Mouse (Mus musculus) B cell, adult 2 months (primary cell): ENCODE measurements at regions not wholly inside any gene's neighbourhood (a gene's known extent, or its start where the extent isn't known, plus 50 kb on each side); places are given as distances from the start of the nearest gene placed in this dataset.

Experiments used
- DNase-seq, 2 experiments: peaks; one replicate each; pipeline ENCODE4 v3.0.0; 2022

DNA sequence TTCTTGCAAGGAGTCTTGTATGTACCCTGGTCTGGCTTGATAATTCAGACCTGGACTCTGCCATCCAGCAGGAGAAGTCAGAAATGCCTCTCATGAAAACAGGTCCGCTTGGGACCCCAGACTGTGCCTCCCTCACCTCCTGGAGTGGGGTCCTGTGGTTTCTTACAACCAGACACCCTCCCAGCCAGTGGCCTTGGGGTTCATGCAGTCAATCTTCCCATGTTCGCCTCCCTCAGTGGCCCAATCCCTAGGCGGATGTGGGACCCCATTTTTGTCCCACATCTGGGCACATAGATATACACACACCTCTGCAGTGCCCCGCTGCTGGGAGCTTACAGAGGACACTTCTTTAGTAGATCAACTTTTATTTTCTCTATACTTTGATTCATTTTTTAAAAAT is 217.7 kb downstream of the Lrfn2 start:
- DNase-seq: no peak

DNA sequence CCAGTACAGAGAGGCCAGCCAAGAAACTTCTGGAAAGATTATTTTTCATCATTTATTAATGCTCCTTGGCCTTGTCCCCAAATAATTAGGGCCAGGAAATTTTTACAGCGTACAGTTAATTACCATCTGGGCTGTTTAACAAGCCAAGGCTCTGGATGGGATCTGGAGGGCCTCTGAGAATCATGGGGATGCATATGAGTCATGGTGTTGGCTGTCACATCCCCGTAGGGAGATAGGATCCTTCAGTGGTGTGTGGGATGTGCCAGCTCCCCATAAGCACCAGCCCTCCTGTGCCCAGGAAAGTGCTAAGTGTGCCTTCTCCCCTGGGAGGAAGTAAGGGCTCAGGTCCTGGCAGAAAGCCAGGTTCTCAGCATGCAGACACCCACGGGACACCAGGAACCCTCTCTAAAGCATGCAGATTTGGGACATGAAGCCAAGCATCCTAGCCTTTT is 218.8 kb downstream of the Lrfn2 start:
- DNase-seq: no peak

DNA sequence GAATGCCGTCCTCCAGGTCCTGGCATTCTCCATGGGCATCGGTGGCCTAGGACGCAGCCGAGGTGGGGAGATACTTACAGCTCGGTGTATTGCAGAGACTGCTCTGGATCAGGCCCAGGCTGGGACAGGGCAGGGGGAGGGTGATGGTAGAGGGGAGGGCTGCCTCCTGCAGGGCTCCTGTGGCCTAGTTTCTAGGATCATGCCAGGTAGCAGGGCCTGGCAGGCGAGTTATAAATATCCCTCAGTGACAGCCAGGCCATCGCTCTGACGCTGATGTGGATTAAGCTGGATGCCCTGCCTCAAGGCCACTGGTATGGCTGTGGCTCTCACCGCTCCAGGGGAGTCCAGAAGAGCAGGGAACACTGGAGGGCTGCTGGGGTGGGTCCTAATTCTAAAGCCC is 221.8 kb downstream of the Lrfn2 start:
- no peak for DNase-seq

DNA sequence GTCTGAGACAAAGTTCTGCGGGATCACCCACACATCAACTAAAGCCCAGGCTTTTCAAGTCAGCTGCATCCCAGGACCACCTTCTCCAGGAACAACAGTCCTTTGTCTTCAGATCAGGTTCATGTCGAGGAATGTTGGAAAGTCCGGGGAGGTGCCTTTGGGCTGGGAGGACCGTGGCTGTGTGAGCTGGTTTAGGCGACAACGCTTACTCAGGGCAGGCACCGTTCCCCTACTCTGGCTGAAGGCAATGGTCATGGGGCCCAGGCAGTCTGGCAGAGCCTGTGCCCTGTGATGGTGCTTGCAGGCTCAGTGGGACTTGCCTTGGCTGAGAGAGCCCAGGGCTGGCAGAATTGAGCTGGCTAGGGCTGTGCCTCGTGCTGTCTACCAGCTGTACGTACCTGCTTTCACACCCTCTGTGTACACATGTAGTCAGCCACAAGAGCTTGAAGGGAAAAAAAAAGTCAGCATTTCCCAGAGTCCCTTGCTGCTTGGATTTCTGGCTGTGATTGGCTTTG is 222.9 kb downstream of the Lrfn2 start:
- no peak for DNase-seq

DNA sequence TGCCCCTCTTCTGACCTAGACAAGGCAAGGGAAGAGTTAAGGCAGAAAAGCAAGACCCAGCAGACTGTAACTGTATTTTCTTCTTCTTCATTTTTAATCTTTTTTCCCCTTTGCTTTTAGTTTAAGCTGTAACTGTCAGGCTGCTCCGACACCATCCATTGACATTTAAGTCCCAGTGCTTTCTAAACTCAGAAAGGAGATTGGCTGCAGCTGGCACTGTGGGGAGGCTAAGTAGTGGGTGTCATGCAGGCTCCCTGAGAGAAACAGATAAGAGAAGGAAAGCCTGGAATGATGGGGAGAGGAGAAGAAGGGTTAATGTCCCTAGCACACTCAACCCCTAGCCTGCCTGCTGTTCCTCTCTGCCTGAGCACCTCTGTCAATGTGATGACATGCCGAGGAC is 225.4 kb downstream of the Lrfn2 start:
- DNase-seq: no peak

DNA sequence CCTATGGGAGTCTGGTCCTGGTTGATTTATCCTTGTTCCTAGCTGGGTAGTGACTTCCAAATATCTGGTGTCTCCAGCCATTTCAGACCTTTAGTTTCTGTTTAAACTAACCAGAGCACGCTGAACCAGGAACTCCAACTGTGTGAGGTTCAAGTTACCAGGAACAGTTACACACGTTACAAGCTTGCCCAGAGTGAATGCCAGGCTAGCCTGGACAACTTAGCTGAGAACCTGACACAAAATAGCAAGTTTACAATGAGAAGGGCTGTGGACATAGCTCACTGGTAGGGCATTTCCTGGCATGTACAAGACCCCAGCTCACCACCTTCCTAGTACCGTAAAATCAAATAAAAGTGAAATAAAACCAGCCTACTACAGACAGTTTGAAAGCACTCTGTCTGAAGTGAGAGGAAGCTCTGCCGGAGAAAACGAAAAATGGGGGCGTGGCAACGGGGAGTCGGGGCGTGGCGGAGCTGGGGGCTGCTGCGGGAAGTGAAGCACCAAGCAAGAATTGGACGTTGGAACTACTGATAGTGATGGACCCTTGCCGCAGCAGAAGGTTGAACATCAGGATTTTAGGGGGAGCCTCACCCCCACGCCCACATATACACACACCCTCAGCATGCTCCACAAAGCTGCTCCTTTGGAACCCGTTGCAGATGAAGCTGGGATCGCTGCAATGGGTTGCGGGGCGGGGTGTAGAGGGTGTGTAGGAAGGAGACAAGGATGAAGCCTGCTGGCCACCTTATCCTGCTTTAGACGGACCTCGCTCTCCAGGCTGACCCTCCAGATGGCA is 239.3 kb downstream of the Lrfn2 start:
- DNase-seq: peak; percentile 69 to 73

DNA sequence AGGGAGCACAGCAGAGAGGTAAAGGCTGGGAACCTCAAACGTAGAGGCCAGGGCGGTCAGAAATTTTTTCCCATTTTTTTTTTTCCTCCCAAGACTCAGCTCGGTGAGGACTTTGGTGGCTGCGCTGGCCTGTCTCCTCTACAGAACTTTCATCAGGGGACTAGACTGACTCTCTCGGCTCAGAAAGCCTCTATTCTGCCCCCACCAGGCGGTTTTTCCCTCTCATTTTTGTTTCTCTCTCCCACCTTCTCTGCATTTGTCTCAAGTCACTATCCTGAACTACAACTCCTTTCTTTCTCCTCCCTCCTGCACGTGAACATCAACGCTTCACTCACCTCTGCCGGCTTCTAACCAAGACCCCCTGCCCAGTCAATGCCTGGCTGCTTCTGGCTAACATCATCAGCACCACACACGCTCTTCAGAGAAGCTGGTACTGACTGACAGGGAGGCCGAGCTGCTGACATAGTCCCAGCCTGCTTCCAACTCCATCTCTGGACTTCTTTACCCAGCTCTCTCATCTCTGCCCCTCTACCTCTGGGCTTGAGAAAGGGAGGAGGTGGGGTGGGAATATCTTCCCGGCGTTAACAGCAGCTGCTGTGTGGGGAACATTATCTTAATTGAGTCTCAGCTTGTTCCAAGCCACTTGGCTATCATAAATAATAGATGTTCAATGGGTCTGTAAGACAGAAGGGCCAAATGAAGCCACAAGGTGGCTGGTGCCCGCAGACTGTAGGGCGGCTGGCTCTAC is 240.0 kb downstream of the Lrfn2 start:
- DNase-seq: peak; percentile 5 to 6

DNA sequence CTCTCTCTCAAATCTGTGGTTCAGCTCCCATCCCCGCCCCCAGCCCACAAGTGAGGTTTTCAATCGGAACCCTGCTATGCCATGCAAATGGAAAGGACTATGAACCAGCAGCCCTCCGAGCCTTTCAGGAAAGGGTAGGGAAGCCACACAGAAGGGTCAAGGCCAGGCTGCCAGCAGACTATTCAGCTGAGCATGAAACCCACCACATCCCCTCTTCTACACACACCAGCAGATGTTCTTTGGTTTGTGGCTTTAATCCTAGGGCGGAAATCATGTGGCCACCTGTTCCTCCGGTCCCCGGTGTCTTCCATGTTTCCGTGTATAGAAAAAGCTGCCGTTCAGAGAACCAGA is 240.6 kb downstream of the Lrfn2 start:
- peak in 1 of 2 experiments; percentile 0 for DNase-seq

DNA sequence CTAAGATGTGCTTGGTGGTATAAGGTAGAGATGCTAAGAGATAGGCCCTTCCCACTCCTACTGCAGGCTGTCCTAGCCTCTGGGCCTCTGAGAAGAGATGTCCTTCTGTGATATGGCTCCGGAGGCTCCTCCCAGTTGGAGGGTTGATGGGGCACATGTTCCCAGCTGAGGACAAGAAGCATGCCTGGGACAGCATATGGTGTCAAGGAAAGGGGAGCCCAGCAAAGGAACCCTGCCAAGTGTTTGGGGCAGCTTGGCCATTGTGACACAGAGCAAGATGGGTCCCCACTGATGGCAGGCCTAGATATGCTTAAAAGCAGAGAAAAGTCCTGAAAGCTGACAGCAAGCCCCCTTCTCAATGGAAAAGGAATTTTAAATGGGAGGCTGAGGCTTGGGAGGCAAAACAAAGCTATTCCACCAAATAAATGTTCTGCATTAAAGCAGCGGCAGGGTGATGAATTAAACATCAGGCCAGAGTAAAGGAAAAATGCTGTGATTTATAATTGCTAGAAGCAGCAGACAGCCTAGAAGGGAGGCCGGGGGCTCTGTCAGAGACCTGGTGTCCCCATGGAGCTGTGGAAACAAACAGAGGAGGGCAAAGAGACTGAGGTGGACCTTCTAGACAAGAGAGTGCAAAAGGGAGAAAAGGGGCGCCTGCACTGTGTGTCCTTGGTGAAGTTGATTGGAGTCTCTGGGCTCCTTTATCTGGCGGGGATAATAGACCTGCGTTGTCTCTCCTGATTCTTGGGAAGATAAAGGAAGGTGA is 246.0 kb downstream of the Lrfn2 start:
- no peak for DNase-seq

DNA sequence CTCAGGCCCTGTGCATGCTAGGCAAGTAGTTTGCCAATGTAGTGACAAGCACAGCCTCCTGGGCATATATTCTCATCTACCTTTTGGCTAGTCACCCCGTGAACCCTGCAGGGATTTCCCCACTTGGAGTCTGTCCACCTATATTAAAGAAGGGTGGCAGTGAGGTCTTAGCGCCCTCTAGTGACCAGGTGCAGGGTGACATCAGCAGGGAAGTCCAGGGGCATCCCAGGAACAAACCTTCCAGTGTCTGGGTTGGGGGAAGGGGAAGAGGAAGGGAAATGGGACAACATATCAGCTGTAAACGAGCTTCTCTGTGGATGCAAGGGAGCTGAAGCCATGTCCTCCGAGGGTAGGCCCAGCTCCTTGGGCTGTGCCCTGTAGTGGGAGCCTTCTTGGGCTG is 245.7 kb upstream of the Mocs1 start:
- peak; percentile 41 to 46 for DNase-seq

DNA sequence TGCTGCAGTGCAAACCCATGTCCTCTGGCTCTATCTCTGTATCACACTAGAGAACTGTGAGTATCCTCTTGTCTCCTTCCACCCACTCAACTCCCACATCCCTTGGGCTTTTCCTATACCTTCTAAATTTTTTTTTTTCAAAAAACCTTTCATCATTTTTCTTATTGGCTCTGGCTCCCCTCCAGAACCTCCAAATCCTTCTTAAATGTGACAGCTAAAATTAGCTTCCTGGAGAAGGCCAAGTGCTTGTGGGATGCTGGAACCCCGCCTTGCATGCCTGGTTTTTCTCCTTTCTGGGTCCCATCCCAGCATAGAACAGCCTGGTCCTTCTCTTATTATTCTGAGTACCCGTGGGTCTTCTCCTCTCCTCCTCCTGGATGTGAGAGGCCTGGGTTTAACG is 244.2 kb upstream of the Mocs1 start:
- no peak for DNase-seq

DNA sequence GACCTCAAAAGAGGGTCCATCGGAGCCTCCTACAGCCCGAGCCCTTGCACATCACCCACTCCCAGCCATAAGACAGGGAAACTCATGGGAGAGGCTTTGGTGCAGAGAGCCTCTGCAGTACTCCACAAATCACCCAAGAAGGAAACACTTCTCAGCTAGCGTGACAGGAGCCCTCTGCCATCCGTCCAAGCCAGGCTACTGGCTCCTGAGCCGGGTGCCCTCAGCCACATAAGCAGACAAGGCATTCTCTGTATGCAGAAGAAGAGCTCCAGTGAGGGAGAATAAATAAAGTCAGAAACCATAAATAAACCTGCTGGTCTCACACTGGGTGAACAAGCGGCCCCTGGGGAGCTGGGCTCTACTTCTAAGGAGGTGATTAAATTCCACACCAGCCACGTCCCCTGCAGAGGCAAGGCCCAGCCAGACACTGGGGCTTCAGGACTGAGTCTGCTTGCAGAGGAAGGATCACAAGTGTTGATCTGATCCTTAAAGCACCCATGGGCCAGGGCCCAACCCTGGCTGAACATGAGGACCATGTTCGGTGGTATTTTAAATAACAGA is 243.0 kb upstream of the Mocs1 start:
- DNase-seq: no peak

DNA sequence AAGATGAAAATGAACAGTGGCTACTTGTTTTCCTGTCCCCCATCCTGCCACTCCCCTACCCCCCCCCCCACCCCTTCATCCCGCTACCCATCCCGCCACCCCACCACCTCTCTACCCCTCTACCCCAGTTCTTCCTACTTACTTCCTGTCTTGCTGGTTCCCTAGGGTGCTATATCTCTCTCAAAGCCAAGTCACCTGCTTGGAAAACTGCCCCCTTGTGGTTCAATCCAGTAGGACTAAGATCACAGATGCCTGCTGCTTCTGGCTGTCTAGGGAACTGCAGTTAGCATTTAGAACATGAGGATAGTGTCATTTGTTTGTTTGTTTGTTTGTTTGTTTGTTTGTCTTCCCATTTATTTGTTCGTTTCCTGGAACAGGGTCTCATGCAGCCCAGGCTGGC is 238.4 kb upstream of the Mocs1 start:
- peak; percentile 13 to 37 for DNase-seq

DNA sequence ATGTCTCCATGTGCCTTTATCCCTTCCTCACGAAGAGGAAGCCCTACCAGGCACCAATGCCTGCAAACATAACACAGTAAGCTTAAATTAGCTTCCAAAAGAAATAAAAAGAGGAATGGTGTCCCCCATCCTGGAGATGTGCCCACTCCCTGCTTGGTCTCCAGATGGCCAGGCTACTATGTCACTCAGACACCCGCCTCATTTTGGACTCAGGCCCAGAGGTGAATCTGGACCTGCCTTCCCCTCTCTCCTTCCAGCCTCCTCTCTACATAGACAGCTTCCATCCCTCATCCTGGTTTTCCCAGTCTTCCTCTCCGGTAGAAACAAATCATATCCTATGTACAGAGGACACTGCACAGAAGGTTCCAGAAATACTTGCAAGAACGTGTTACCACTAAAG is 237.8 kb upstream of the Mocs1 start:
- DNase-seq: no peak

DNA sequence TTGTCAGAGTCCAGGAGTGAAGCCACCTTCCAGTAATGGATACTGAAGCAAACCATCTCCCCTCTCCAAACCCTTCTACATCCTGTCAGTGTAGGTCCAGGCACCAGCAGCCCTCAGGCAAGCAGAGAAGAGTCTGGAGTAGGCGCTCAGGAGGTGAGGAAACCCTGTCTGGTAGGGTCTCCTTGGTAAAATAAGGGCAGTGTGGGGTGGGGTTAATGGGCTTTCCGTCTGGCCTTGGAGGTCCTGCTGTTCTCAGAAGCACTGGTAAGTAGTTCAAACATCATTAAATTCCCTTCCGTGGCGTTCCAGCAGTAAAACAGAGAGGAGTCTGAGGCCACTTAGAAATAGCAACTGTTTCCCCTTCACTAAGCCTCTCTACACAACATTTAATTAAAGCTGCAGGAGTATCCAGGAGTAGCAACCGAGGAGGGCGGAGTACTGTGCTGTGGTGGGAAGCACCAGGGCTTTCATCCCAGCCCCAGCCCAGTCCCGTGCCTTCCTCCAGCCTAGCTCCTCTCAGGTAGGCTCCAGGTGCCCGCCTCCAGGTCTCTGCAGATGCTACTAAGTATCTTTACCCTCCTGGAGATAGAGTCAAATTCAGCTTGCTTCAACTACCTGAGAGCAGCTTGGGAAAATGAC is 232.0 kb upstream of the Mocs1 start:
- no peak for DNase-seq

DNA sequence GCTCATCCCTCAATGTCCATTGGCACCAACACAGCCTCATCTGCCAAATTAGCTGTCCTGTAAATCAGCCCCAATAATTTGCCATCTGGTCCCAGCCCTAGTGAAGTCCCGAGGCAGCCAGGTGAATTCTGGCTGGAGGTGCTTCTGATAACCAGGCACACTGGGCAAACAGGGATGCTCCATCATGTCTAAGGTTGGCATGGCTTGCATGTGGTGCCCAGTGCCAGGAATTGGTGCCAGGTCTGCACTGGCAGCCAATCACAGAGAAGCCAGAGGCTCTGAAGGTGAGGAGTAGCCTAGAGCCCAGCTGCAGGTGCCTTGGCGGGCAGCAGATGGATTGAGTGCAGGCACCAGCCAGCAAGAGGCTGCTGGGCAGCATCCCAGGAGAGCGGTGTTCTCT is 226.7 kb upstream of the Mocs1 start:
- no peak for DNase-seq

DNA sequence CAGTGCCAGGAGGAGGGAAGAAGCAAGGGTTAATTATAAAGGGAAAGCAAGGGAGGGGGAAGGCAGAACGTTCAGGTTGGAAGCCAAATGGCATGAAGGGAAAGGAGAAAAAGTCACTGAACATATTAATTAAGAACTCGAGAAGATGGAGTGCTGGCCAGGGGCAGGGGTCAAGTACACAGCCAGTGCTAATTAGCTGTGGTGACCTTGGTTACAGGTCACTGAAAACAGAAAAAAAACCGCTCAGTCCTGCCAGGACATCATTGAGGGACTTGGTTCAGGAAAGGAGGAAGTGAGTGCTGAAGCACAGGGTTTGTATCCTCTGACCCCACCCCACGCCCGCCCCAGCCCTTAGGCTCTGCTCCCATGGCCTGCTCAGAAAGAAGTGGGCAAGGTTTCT is 223.1 kb upstream of the Mocs1 start:
- DNase-seq: no peak

DNA sequence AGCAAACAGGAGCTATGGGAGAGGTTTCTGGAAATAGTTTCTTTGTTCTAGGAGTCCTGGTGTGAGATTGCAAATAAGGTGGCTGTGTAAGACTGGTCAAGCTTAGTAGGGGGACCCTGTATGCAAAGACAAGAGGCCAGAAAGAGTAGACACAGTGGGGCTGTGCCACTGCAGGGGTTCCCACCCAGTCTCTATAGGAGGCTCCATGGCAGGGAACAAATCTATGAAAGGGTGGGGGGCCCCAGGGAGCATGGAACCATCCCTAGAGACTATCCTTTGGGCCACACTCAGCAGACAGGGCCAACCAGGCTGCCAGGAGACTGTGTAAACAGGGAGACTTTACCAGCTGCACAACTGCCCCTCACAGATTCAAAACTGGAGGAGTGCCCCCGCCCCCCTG is 222.6 kb upstream of the Mocs1 start:
- DNase-seq: no peak

DNA sequence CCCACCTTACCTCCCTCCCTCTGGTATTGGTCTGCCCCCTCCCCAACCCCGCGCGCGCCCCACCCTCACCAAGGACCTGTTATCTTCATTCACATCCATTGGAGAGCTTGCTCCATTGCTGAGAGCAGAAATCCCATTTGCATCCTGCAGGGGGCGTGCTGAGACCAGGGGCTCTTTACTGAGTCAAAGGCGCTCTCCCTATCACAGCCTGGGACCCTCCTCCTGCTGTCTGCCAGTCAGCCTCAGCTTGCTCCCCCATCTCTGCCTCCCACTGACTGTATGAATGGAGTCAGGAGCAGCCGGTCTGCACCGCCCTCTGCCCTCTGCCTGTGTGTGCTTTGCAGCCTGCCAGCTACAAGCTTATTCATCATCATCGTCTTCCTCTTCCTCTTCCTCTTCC is 221.5 kb upstream of the Mocs1 start:
- no peak for DNase-seq

DNA sequence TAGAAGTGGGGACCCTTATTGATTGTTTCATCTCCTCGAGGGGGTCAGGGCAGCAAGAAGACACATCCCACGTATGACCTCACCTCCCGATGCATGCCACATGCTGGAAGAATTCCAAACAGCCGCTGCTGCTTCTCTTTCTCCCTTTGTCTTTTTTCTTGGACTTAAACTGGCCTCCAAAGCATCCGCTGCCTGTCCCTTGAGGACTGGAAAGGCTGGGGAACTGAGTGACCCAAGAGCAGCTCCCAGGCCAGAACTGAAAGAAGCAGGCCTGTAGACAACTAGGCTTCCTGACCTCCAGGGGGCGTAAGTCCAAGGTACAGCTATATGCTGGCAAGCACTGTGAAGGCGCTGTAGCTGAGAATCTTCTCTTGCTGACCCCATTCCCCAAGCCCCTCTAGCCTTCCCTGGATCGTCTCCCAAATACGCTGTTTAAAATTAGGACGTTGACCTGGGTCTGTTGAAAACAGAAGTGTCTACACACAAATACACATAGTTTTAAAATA is 219.8 kb upstream of the Mocs1 start:
- no peak for DNase-seq

DNA sequence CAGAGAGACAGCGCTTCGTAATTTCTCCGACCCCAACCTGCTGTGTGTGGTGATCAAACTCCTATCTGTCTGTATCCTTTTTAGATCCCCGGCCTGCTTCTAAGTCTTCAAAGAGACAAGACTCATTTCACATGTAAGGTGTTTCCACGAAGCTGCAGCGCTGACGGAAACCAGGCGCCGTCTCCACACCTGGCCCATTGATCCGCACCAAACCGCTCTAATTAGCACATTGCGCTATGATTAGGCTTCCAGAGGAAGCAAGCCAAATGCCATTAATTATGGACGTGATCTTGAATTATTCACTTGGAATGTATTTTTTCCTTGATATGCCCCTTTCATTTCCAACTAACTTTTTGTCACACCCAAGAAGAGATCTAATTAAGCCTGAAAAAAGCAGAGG is 215.2 kb upstream of the Mocs1 start:
- DNase-seq: no peak

DNA sequence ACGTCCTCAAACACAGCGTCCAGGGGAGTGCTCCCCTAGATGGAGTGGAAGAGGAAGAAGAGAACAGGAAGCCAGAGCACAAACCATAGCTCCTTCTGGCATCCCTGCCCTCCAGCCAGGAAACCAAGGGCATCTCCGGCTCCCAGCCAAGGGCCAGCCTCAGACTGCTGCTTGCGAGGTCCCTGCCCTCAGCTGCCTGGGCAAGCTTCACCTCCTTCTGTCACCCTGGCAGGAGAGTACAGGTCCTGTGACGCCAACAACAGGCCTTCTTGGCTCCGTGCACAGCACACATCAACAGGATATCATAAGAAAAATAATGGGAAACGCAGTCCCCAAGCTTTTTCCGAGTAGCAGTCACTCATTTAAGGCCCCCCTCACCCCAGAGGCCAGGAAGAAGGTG is 212.9 kb upstream of the Mocs1 start:
- DNase-seq: no peak
